Mouse (Mus musculus): ENCODE measurements around the gene Yipf1. TPM values are rescaled to one million over a fixed set of nuclear protein-coding genes. Genes with fewer than 3 reads are reported as not detected.

The Yipf1 gene
- polyA plus RNA-seq (2015; fragmentation: Nextera tagmentation; extraction: Ambion mirVana), result 50.5 and 53.4 TPM in 2 replicates

- H3K4me1 ChIP-seq, result peaks cover 22% of the 10 kb centered on the region
- peak within 1 kb of the TSS; percentile 76 for H3K9ac ChIP-seq
- peak within 1 kb of the TSS; percentile 68 for H3K27ac ChIP-seq
- WGBS, result 1% methylated on average over 29 of the region's 29 CpGs
- ATAC-seq (ENCODE audit: insufficient number of reproducible peaks, insufficient read depth, low FRiP score, low TSS enrichment, low read depth), result peak; percentile 82
- peaks cover 22% of the 10 kb centered on the region for H3K36me3 ChIP-seq
- H3K4me3 ChIP-seq, result peak within 1 kb of the TSS; percentile 71
- peak within 1 kb of the TSS; percentile 84 for H3K4me2 ChIP-seq
- H3K9me3 ChIP-seq, result no peaks in the 10 kb centered on the region
- no peaks in the 10 kb centered on the region for H3K27me3 ChIP-seq
These were observed at the start of gene Yipf1 for GRCm38 (mm10) chr4:107313690-107314478. Gene Yipf1 (plus strand): TSS chr4:107314363.

- Histone ChIP-seq H3K4me3 (no peak overlapping the region), H3K36me3 (peaks cover 15% of the 10 kb centered on the region; the same call in 1 of the 2 replicates), H3K27ac (no peak overlapping the region), H3K4me2 (no peak overlapping the region), H3K27me3 (no peaks in the 10 kb centered on the region), H3K9me3 (no peaks in the 10 kb centered on the region), H3K9ac (no peak overlapping the region), H3K4me1 (no peaks in the 10 kb centered on the region)
- no peak for ATAC-seq (ENCODE audit: insufficient number of reproducible peaks, insufficient read depth, low FRiP score, low TSS enrichment, low read depth)
- WGBS, result 83% methylated on average over 4 of the region's 4 CpGs
These were observed 40.5 kb upstream of the Yipf1 start for GRCm38 (mm10) chr4:107273683-107274082.

GRCm38 (mm10) chr4:107274511-107274910 is 39.7 kb upstream of the Yipf1 start:
- no peaks in the 10 kb centered on the region for H3K9me3 ChIP-seq
- 67% methylated on average over 5 of the region's 5 CpGs for WGBS
- ATAC-seq (ENCODE audit: insufficient number of reproducible peaks, insufficient read depth, low FRiP score, low TSS enrichment, low read depth), result no peak
- H3K27me3 ChIP-seq, result no peaks in the 10 kb centered on the region
- H3K36me3 ChIP-seq, result peaks cover 15% of the 10 kb centered on the region; the same call in 1 of the 2 replicates
- no peak overlapping the region for H3K9ac ChIP-seq
- no peak overlapping the region for H3K4me3 ChIP-seq
- no peaks in the 10 kb centered on the region for H3K4me1 ChIP-seq
- H3K27ac ChIP-seq, result no peak overlapping the region
- H3K4me2 ChIP-seq, result no peak overlapping the region

GRCm38 (mm10) chr4:107278188-107278707 is 35.9 kb upstream of the Yipf1 start:
- peaks cover 35% of the 10 kb centered on the region for H3K36me3 ChIP-seq
- no peaks in the 10 kb centered on the region for H3K9me3 ChIP-seq
- H3K4me1 ChIP-seq, result no peaks in the 10 kb centered on the region
- H3K27me3 ChIP-seq, result no peaks in the 10 kb centered on the region
- 27% methylated on average over 8 of the region's 8 CpGs for WGBS
- ATAC-seq (ENCODE audit: insufficient number of reproducible peaks, insufficient read depth, low FRiP score, low TSS enrichment, low read depth), result no peak
- no peak overlapping the region for H3K4me3 ChIP-seq
- H3K9ac ChIP-seq, result no peak overlapping the region
- H3K27ac ChIP-seq, result no peak overlapping the region
- H3K4me2 ChIP-seq, result no peak overlapping the region

- Histone ChIP-seq H3K27ac (no peak overlapping the region), H3K4me1 (no peaks in the 10 kb centered on the region), H3K4me3 (no peak overlapping the region), H3K36me3 (peaks cover 24% of the 10 kb centered on the region), H3K27me3 (no peaks in the 10 kb centered on the region), H3K4me2 (no peak overlapping the region), H3K9me3 (no peaks in the 10 kb centered on the region), H3K9ac (no peak overlapping the region)
- no peak for ATAC-seq (ENCODE audit: insufficient number of reproducible peaks, insufficient read depth, low FRiP score, low TSS enrichment, low read depth)
- 81% methylated on average over 7 of the region's 7 CpGs for WGBS
These were observed 33.2 kb upstream of the Yipf1 start for GRCm38 (mm10) chr4:107280843-107281475.

GRCm38 (mm10) chr4:107285446-107286200 is 28.5 kb upstream of the Yipf1 start:
- H3K9ac ChIP-seq, result no peak overlapping the region
- H3K27me3 ChIP-seq, result no peaks in the 10 kb centered on the region
- H3K36me3 ChIP-seq, result peaks cover 15% of the 10 kb centered on the region
- H3K4me3 ChIP-seq, result no peak overlapping the region
- H3K27ac ChIP-seq, result no peak overlapping the region
- no peak overlapping the region for H3K4me2 ChIP-seq
- 91% methylated on average over 3 of the region's 3 CpGs for WGBS
- ATAC-seq (ENCODE audit: insufficient number of reproducible peaks, insufficient read depth, low FRiP score, low TSS enrichment, low read depth), result no peak
- no peaks in the 10 kb centered on the region for H3K4me1 ChIP-seq
- H3K9me3 ChIP-seq, result no peaks in the 10 kb centered on the region

GRCm38 (mm10) chr4:107286386-107286785 is 27.8 kb upstream of the Yipf1 start:
- Histone ChIP-seq H3K9ac (no peak overlapping the region), H3K4me3 (no peak overlapping the region), H3K36me3 (peaks cover 9% of the 10 kb centered on the region), H3K4me1 (no peaks in the 10 kb centered on the region), H3K27ac (no peak overlapping the region), H3K27me3 (no peaks in the 10 kb centered on the region), H3K9me3 (no peaks in the 10 kb centered on the region), H3K4me2 (no peak overlapping the region)
- 95% methylated on average over 8 of the region's 8 CpGs for WGBS
- no peak for ATAC-seq (ENCODE audit: insufficient number of reproducible peaks, insufficient read depth, low FRiP score, low TSS enrichment, low read depth)

- Histone ChIP-seq H3K9ac (no peak overlapping the region), H3K27ac (no peak overlapping the region), H3K9me3 (no peaks in the 10 kb centered on the region), H3K4me1 (no peaks in the 10 kb centered on the region), H3K4me3 (no peak overlapping the region), H3K36me3 (peaks cover 7% of the 10 kb centered on the region), H3K4me2 (no peak overlapping the region), H3K27me3 (no peaks in the 10 kb centered on the region)
- no peak for ATAC-seq (ENCODE audit: insufficient number of reproducible peaks, insufficient read depth, low FRiP score, low TSS enrichment, low read depth)
- 87% methylated on average over 2 of the region's 2 CpGs for WGBS
These were observed 26.6 kb upstream of the Yipf1 start for GRCm38 (mm10) chr4:107287517-107287916.

GRCm38 (mm10) chr4:107291611-107292272 is 22.4 kb upstream of the Yipf1 start:
- Histone ChIP-seq H3K4me3 (no peak overlapping the region), H3K36me3 (no peaks in the 10 kb centered on the region), H3K27me3 (no peaks in the 10 kb centered on the region), H3K9ac (no peak overlapping the region), H3K4me1 (no peaks in the 10 kb centered on the region), H3K9me3 (no peaks in the 10 kb centered on the region), H3K27ac (no peak overlapping the region), H3K4me2 (no peak overlapping the region)
- no peak for ATAC-seq (ENCODE audit: insufficient number of reproducible peaks, insufficient read depth, low FRiP score, low TSS enrichment, low read depth)
- 87% methylated on average over 7 of the region's 7 CpGs for WGBS

GRCm38 (mm10) chr4:107292273-107292662 is 21.9 kb upstream of the Yipf1 start:
- Histone ChIP-seq H3K4me1 (no peaks in the 10 kb centered on the region), H3K4me3 (no peak overlapping the region), H3K9ac (no peak overlapping the region), H3K27ac (no peak overlapping the region), H3K27me3 (no peaks in the 10 kb centered on the region), H3K36me3 (no peaks in the 10 kb centered on the region), H3K9me3 (no peaks in the 10 kb centered on the region), H3K4me2 (no peak overlapping the region)
- 62% methylated on average over 4 of the region's 4 CpGs for WGBS
- no peak for ATAC-seq (ENCODE audit: insufficient number of reproducible peaks, insufficient read depth, low FRiP score, low TSS enrichment, low read depth)

- Histone ChIP-seq H3K9ac (no peak overlapping the region), H3K4me3 (no peak overlapping the region), H3K9me3 (no peaks in the 10 kb centered on the region), H3K36me3 (no peaks in the 10 kb centered on the region), H3K4me1 (no peaks in the 10 kb centered on the region), H3K27me3 (no peaks in the 10 kb centered on the region), H3K27ac (no peak overlapping the region), H3K4me2 (no peak overlapping the region)
- no peak for ATAC-seq (ENCODE audit: insufficient number of reproducible peaks, insufficient read depth, low FRiP score, low TSS enrichment, low read depth)
- 83% methylated on average over 8 of the region's 8 CpGs for WGBS
These were observed 16.0 kb upstream of the Yipf1 start for GRCm38 (mm10) chr4:107298071-107298606.

All from embryonic facial prominence, embryonic 13.5 days (tissue).